ENCODE assay signal across 20 mouse cellular contexts in genomic region chr2:17714661-17715060, GRCm38 (mm10). TPM values are rescaled to one million over a fixed set of nuclear protein-coding genes. Genes with fewer than 3 reads are reported as not detected.
DNase-seq lines count a peak whose midpoint lies in the region; ATAC-seq and TF ChIP-seq lines count a peak whose summit lies in the region.
"Had no signal": no experiment of that assay in that cellular context is flagged by ENCODE, and none has a peak within 500 bp of the region (broad histone marks: within the 10 kb centered on the region; RNA-seq: fewer than 3 reads in every experiment).

No protein-coding gene starts in this region.

- WGBS in forebrain, postnatal 0 days: 74% methylated on average over 14 of the region's 14 CpGs
- WGBS in forebrain, embryonic 12.5 days: 81% methylated on average over 14 of the region's 14 CpGs
- WGBS in lung, postnatal 0 days: 87% methylated on average over 14 of the region's 14 CpGs

- H3K4me1 ChIP-seq in forebrain, postnatal 0 days (ENCODE audit: insufficient read depth): no peaks in the 10 kb centered on the region; the same call in 1 of the 2 replicates
- 0 out of 2 replicates have a peak, but pooled peaks cover 5% of the 10 kb centered on the region for H3K4me1 ChIP-seq in forebrain, embryonic 12.5 days
- H3K4me1 ChIP-seq in lung, postnatal 0 days (ENCODE audit: insufficient read depth, low read depth, low read length): no peaks in the 10 kb centered on the region; the same call in 1 of the 2 replicates
- H3K4me1 ChIP-seq in E14TG2a.4 (replicated peaks; ENCODE audit: low read depth, low read length): peaks cover 13% of the 10 kb centered on the region
- H3K4me1 ChIP-seq: intestine, embryonic 15.5 days; liver, embryonic 13.5 days; megakaryocyte, embryonic 14.5 days had no signal

- no peaks in the 10 kb centered on the region for H3K27me3 ChIP-seq in forebrain, postnatal 0 days (ENCODE audit: insufficient read depth, low read length)
- no peaks in the 10 kb centered on the region for H3K27me3 ChIP-seq in forebrain, embryonic 12.5 days
- H3K27me3 ChIP-seq in lung, postnatal 0 days (replicated peaks; ENCODE audit: insufficient read depth, low read length): no peaks in the 10 kb centered on the region
- no peaks in the 10 kb centered on the region for H3K27me3 ChIP-seq in E14TG2a.4 (ENCODE audit: insufficient read depth, low read length)
- H3K27me3 ChIP-seq: intestine, embryonic 15.5 days; liver, embryonic 13.5 days; megakaryocyte, embryonic 14.5 days had no signal

- no peak overlapping the region for H3K9ac ChIP-seq in forebrain, postnatal 0 days
- H3K9ac ChIP-seq in forebrain, embryonic 12.5 days: no peak overlapping the region
- no peak overlapping the region for H3K9ac ChIP-seq in lung, postnatal 0 days (replicated peaks; ENCODE audit: low read depth)
- H3K9ac ChIP-seq: intestine, embryonic 15.5 days; liver, embryonic 13.5 days had no signal

- no peak overlapping the region for H3K27ac ChIP-seq in forebrain, postnatal 0 days (ENCODE audit: low read depth, low read length)
- no peak overlapping the region for H3K27ac ChIP-seq in forebrain, embryonic 12.5 days
- peak overlapping the region; percentile 23; the same call in 1 of the 2 replicates for H3K27ac ChIP-seq in lung, postnatal 0 days (ENCODE audit: low read length)
- H3K27ac ChIP-seq: gastrocnemius, adult 2 months; intestine, embryonic 15.5 days; liver, embryonic 13.5 days had no signal

- H3K36me3 ChIP-seq in forebrain, postnatal 0 days (ENCODE audit: insufficient read depth): no peaks in the 10 kb centered on the region
- no peaks in the 10 kb centered on the region for H3K36me3 ChIP-seq in forebrain, embryonic 12.5 days (replicated peaks)
- H3K36me3 ChIP-seq in lung, postnatal 0 days (ENCODE audit: insufficient read depth, low read length): no peaks in the 10 kb centered on the region
- H3K36me3 ChIP-seq in E14TG2a.4 (ENCODE audit: insufficient read depth, low read length): no peaks in the 10 kb centered on the region
- H3K36me3 ChIP-seq: intestine, embryonic 15.5 days; liver, embryonic 13.5 days had no signal

- no peak overlapping the region for H3K4me2 ChIP-seq in forebrain, postnatal 0 days (ENCODE audit: low read depth)
- H3K4me2 ChIP-seq in forebrain, embryonic 12.5 days: no peak overlapping the region
- H3K4me2 ChIP-seq in lung, postnatal 0 days (replicated peaks; ENCODE audit: low read depth, low read length): no peak overlapping the region
- H3K4me2 ChIP-seq: intestine, embryonic 15.5 days; liver, embryonic 13.5 days had no signal

- no peak for TF ChIP-seq EP300 in lung, postnatal 0 days (IDR thresholded peaks at IDR 0.05)

- H3K9me3 ChIP-seq in forebrain, postnatal 0 days (ENCODE audit: low read length): no peaks in the 10 kb centered on the region
- H3K9me3 ChIP-seq in forebrain, embryonic 12.5 days: 0 out of 2 replicates have a peak, but pooled peaks cover 4% of the 10 kb centered on the region
- no peaks in the 10 kb centered on the region for H3K9me3 ChIP-seq in lung, postnatal 0 days (ENCODE audit: low read length)
- peaks cover 13% of the 10 kb centered on the region for H3K9me3 ChIP-seq in E14TG2a.4 (ENCODE audit: low read length)
- H3K9me3 ChIP-seq: intestine, embryonic 15.5 days; liver, embryonic 13.5 days had no signal

- TF ChIP-seq CTCF in forebrain, postnatal 0 days (IDR thresholded peaks at IDR 0.05; ENCODE audit: low read depth): peak; percentile 5; the same call in 1 of the 2 replicates
- TF ChIP-seq CTCF in lung, postnatal 0 days (IDR thresholded peaks at IDR 0.05): no peak
- TF ChIP-seq CTCF in E14TG2a.4 (conservative IDR thresholded peaks at IDR 0.05; ENCODE audit: low read length): 0 out of 2 replicates have a peak, but pooled peaks have one; percentile 2

- H3K4me3 ChIP-seq in forebrain, postnatal 0 days (ENCODE audit: low read depth, low read length): no peak overlapping the region
- no peak overlapping the region for H3K4me3 ChIP-seq in forebrain, embryonic 12.5 days (replicated peaks)
- H3K4me3 ChIP-seq in lung, postnatal 0 days (ENCODE audit: low read depth, low read length): no peak overlapping the region
- 0 out of 2 replicates have a peak overlapping the region, but pooled peaks have one; percentile 17 for H3K4me3 ChIP-seq in E14TG2a.4 (replicated peaks; ENCODE audit: low read length)
- H3K4me3 ChIP-seq: gastrocnemius, adult 2 months; intestine, embryonic 15.5 days; liver, embryonic 13.5 days; megakaryocyte, embryonic 14.5 days had no signal

- DNase-seq in forebrain, postnatal 0 days: no peak
- DNase-seq in lung, postnatal 0 days (ENCODE audit: low spot score): no peak
- DNase-seq in lung, postnatal 4 days: no peak
- peak; percentile 57 for DNase-seq in R1 (ENCODE audit: low read depth, low spot score)
- no peak for DNase-seq in thymus, postnatal 10 days (ENCODE audit: low spot score in 2 of 2)
- no peak for DNase-seq in cerebellum, postnatal 14 days
- DNase-seq: adrenal gland, postnatal 25 days; cerebellum, adult 9-10 months; gastrocnemius, adult 2 months; heart, postnatal 4 days; kidney, adult 9 months; kidney, postnatal 14 days; liver, embryonic 13.5 days; thymus, adult 18-20 months; thymus, postnatal 4 days had no signal

- no peak for ATAC-seq in forebrain, postnatal 0 days
- no peak for ATAC-seq in forebrain, embryonic 12.5 days (ENCODE audit: low FRiP score)
- no peak for ATAC-seq in lung, postnatal 0 days
- ATAC-seq: hindbrain, embryonic 16.5 days; intestine, embryonic 15.5 days had no signal

RNA-seq across cellular contexts. Expression of gene Nebl, which starts 16.6 kb away (rescaled TPM):
- total RNA-seq in forebrain, postnatal 0 days (2014; rRNA removed): 19.9 and 27.8 TPM in 2 replicates
- polyA plus RNA-seq in forebrain, postnatal 0 days (2015; fragmentation: Nextera tagmentation; extraction: Ambion mirVana): 3.9 and 9.2 TPM in 2 replicates
- polyA plus RNA-seq in forebrain, embryonic 12.5 days (2016; fragmentation: Nextera tagmentation; extraction: Ambion mirVana): 6.1 and 6.5 TPM in 2 replicates
- 41.0 and 44.6 TPM in 2 replicates for polyA plus RNA-seq in lung, postnatal 0 days (2015; fragmentation: Nextera tagmentation; extraction: Ambion mirVana)
